Comparison of ENCODE assay signal across 8 mouse cellular contexts in genomic region chr17:27856265-27856797, GRCm38 (mm10). TPM values are rescaled to one million over a fixed set of nuclear protein-coding genes. Genes with fewer than 3 reads are reported as not detected.
DNase-seq lines count a peak whose midpoint lies in the region; ATAC-seq and TF ChIP-seq lines count a peak whose summit lies in the region.

Uhrf1bp1 (plus strand) TSS chr17:27856441.

- H3K4me2 ChIP-seq in lung, embryonic 14.5 days: peak within 1 kb of the TSS; percentile 93

- 2% methylated on average over 53 of the region's 54 CpGs for WGBS in cerebellum, adult 2 months
- under 1% methylated on average over 54 of the region's 54 CpGs for WGBS in lung, embryonic 14.5 days
- WGBS in olfactory bulb, adult 2 months: under 1% methylated on average over 54 of the region's 54 CpGs

- peak; percentile 82 for ATAC-seq in lung, embryonic 14.5 days (ENCODE audit: insufficient read depth)

- DNase-seq in MEL (ENCODE audit: low read depth, low spot score): peak; percentile 90
- peak; percentile 80 to 83 for DNase-seq in cerebellum, adult 2 months
- peak; percentile 74 for DNase-seq in forelimb bud, embryonic 11.5 days (ENCODE audit: low read depth, low spot score)
- peak; percentile 84 for DNase-seq in heart, postnatal 4 days
- DNase-seq in layer of hippocampus, adult 8-10 months (ENCODE audit: low spot score in 2 of 2): peak; percentile 37 to 54
- peak; percentile 87 for DNase-seq in lung, embryonic 14.5 days
- DNase-seq in thymus, adult 18-20 months: peak; percentile 39 to 50

- peak within 1 kb of the TSS; percentile 82 for H3K27ac ChIP-seq in MEL (ENCODE audit: control insufficient read depth, low read depth, low read length)
- H3K27ac ChIP-seq in cerebellum, adult 2 months (ENCODE audit: insufficient read depth, low read length): peak within 1 kb of the TSS; percentile 89
- H3K27ac ChIP-seq in lung, embryonic 14.5 days (ENCODE audit: low read depth): peak within 1 kb of the TSS; percentile 83
- peak within 1 kb of the TSS; percentile 59 for H3K27ac ChIP-seq in olfactory bulb, adult 2 months (ENCODE audit: insufficient read depth, low read depth, low read length)

- H3K9me3 ChIP-seq in MEL (replicated peaks; ENCODE audit: insufficient read depth, low read length): no peaks in the 10 kb centered on the region
- no peaks in the 10 kb centered on the region for H3K9me3 ChIP-seq in lung, embryonic 14.5 days (ENCODE audit: low read depth, low read length)

- peak within 1 kb of the TSS; percentile 86 for H3K9ac ChIP-seq in MEL (ENCODE audit: control insufficient read depth, low read depth, low read length, poor library complexity, severe bottlenecking)
- peak within 1 kb of the TSS; percentile 84 for H3K9ac ChIP-seq in lung, embryonic 14.5 days

- no peak for TF ChIP-seq CTCF in MEL (IDR thresholded peaks at IDR 0.05 in 2 of 3, conservative IDR thresholded peaks at IDR 0.05 in 1 of 3; ENCODE audit: control insufficient read depth in 1 of 3, insufficient read depth in 1 of 3, low read depth in 2 of 3, low read length in 3 of 3, poor library complexity in 1 of 3, severe bottlenecking in 1 of 3)
- no peak for TF ChIP-seq CTCF in cerebellum, adult 2 months (IDR thresholded peaks at IDR 0.05; ENCODE audit: borderline replicate concordance, insufficient read depth, low read depth, low read length)
- TF ChIP-seq CTCF in lung, embryonic 14.5 days (IDR thresholded peaks at IDR 0.05; ENCODE audit: low read depth): no peak
- TF ChIP-seq CTCF in olfactory bulb, adult 2 months (IDR thresholded peaks at IDR 0.05; ENCODE audit: insufficient read depth, low read depth, low read length): no peak

- H3K79me2 ChIP-seq in MEL (ENCODE audit: control insufficient read depth, insufficient read depth, low read length, poor library complexity): peaks cover 47% of the 10 kb centered on the region

- H3K27me3 ChIP-seq in MEL (ENCODE audit: control insufficient read depth in 1 of 2, insufficient read depth in 2 of 2, low read length in 2 of 2): no peaks in the 10 kb centered on the region
- H3K27me3 ChIP-seq in cerebellum, adult 2 months (ENCODE audit: control insufficient read depth, insufficient read depth, low read length): no peaks in the 10 kb centered on the region
- no peaks in the 10 kb centered on the region for H3K27me3 ChIP-seq in lung, embryonic 14.5 days (ENCODE audit: insufficient read depth, low read length)

- no peak for TF ChIP-seq RAD21 in MEL (IDR thresholded peaks at IDR 0.05; ENCODE audit: low read depth, low read length)

- TF ChIP-seq EP300 in MEL (IDR thresholded peaks at IDR 0.05; ENCODE audit: low read depth in 1 of 2, low read length in 2 of 2): no peak

- peaks cover 16 to 23% of the 10 kb centered on the region in 2 experiments for H3K4me1 ChIP-seq in MEL (ENCODE audit: control insufficient read depth in 1 of 2, insufficient read depth in 2 of 2, low read length in 2 of 2)
- H3K4me1 ChIP-seq in cerebellum, adult 2 months (ENCODE audit: control insufficient read depth, insufficient read depth, low read length): peaks cover 13% of the 10 kb centered on the region
- peaks cover 12% of the 10 kb centered on the region for H3K4me1 ChIP-seq in lung, embryonic 14.5 days (ENCODE audit: insufficient read depth)
- H3K4me1 ChIP-seq in olfactory bulb, adult 2 months (ENCODE audit: control insufficient read depth, insufficient read depth, low read length): peaks cover 17% of the 10 kb centered on the region

- TF ChIP-seq POLR2A in MEL (IDR thresholded peaks at IDR 0.05; ENCODE audit: control insufficient read depth in 1 of 2, insufficient read depth in 1 of 2, low read depth in 1 of 2, low read length in 2 of 2, poor library complexity in 1 of 2): peak; percentile 73 to 84; a peak in 3 of 4 replicates
- TF ChIP-seq POLR2A in cerebellum, adult 2 months (IDR thresholded peaks at IDR 0.05; ENCODE audit: borderline replicate concordance, insufficient read depth, low read length): peak; percentile 48; the same call in 1 of the 2 replicates
- TF ChIP-seq POLR2A in olfactory bulb, adult 2 months (IDR thresholded peaks at IDR 0.05; ENCODE audit: insufficient read depth, low read depth, low read length): peak; percentile 57

- peaks cover 3 to 19% of the 10 kb centered on the region in 2 experiments for H3K36me3 ChIP-seq in MEL (ENCODE audit: control insufficient read depth in 1 of 2, insufficient read depth in 2 of 2, low read length in 2 of 2)
- H3K36me3 ChIP-seq in lung, embryonic 14.5 days (ENCODE audit: insufficient read depth): peaks cover 24% of the 10 kb centered on the region

- H3K4me3 ChIP-seq in MEL (ENCODE audit: control insufficient read depth in 1 of 2, insufficient read depth in 1 of 2, low read depth in 2 of 2, low read length in 2 of 2): peak within 1 kb of the TSS; percentile 75 to 97
- peak within 1 kb of the TSS; percentile 93 for H3K4me3 ChIP-seq in cerebellum, adult 2 months (replicated peaks; ENCODE audit: insufficient read depth, low read depth, low read length)
- H3K4me3 ChIP-seq in lung, embryonic 14.5 days (ENCODE audit: low read depth, low read length): peak within 1 kb of the TSS; percentile 92
- H3K4me3 ChIP-seq in olfactory bulb, adult 2 months (ENCODE audit: insufficient read depth, low read depth, low read length): peak within 1 kb of the TSS; percentile 93

TF ChIP-seq in MEL, 35 proteins besides CTCF, POLR2A, EP300 and RAD21 (continues in another document):
- TF ChIP-seq MYB (IDR thresholded peaks at IDR 0.05; ENCODE audit: low read depth, low read length): no peak
- TF ChIP-seq JUND (IDR thresholded peaks at IDR 0.05; ENCODE audit: low read depth, low read length): no peak
- TF ChIP-seq KAT2A (conservative IDR thresholded peaks at IDR 0.05; ENCODE audit: low read depth, low read length): no peak
- 0 out of 2 replicates have a peak, but pooled peaks have one; percentile 26 for TF ChIP-seq HCFC1 (IDR thresholded peaks at IDR 0.05; ENCODE audit: low read depth, low read length)
- no peak for TF ChIP-seq TBP (IDR thresholded peaks at IDR 0.05; ENCODE audit: low read depth, low read length)
- no peak for TF ChIP-seq BHLHE40 (IDR thresholded peaks at IDR 0.05; ENCODE audit: borderline replicate concordance, low read depth, low read length)
- no peak for TF ChIP-seq MEF2A (IDR thresholded peaks at IDR 0.05; ENCODE audit: extremely low read depth, insufficient replicate concordance, low read depth, low read length, poor library complexity, severe bottlenecking)
- TF ChIP-seq ETS1 (IDR thresholded peaks at IDR 0.05; ENCODE audit: low read depth, low read length): no peak
- TF ChIP-seq E2F4 (IDR thresholded peaks at IDR 0.05; ENCODE audit: borderline replicate concordance, low read depth, low read length): no peak
- peak; percentile 29; the same call in 1 of the 2 replicates for TF ChIP-seq MAX (IDR thresholded peaks at IDR 0.05; ENCODE audit: low read length)
- TF ChIP-seq MYC (IDR thresholded peaks at IDR 0.05; ENCODE audit: low read depth, low read length): no peak
- no peak for TF ChIP-seq USF2 (IDR thresholded peaks at IDR 0.05; ENCODE audit: borderline replicate concordance in 1 of 2, insufficient read depth in 1 of 2, low read depth in 1 of 2, low read length in 2 of 2)
- TF ChIP-seq NRF1 (IDR thresholded peaks at IDR 0.05; ENCODE audit: insufficient read depth, low read depth, low read length, poor library complexity, severe bottlenecking): peak; percentile 73
- no peak for TF ChIP-seq MAFK (IDR thresholded peaks at IDR 0.05; ENCODE audit: borderline replicate concordance, low read depth, low read length)
- TF ChIP-seq ZC3H11A (IDR thresholded peaks at IDR 0.05; ENCODE audit: low read depth, low read length): no peak
- no peak for TF ChIP-seq GABPA (IDR thresholded peaks at IDR 0.05; ENCODE audit: low read depth, low read length)
- no peak for TF ChIP-seq RCOR1 (IDR thresholded peaks at IDR 0.05; ENCODE audit: low read depth, low read length)
- TF ChIP-seq ZNF384 (IDR thresholded peaks at IDR 0.05; ENCODE audit: low read depth, low read length): 0 out of 2 replicates have a peak, but pooled peaks have one; percentile 11
- TF ChIP-seq GATA1 (IDR thresholded peaks at IDR 0.05; ENCODE audit: low read depth, low read length): no peak
- TF ChIP-seq CHD1 (IDR thresholded peaks at IDR 0.05; ENCODE audit: low read depth, low read length): no peak
- TF ChIP-seq TCF12 (IDR thresholded peaks at IDR 0.05; ENCODE audit: low read depth, low read length): 0 out of 2 replicates have a peak, but pooled peaks have one; percentile 26
- TF ChIP-seq ZKSCAN1 (IDR thresholded peaks at IDR 0.05; ENCODE audit: low read depth, low read length): no peak
- no peak for TF ChIP-seq SMC3 (IDR thresholded peaks at IDR 0.05; ENCODE audit: low read depth, low read length)
- no peak for TF ChIP-seq USF1 (IDR thresholded peaks at IDR 0.05; ENCODE audit: low read depth, low read length)
- peak; percentile 56; the same call in 1 of the 2 replicates for TF ChIP-seq ZMIZ1 (IDR thresholded peaks at IDR 0.05; ENCODE audit: low read depth, low read length)
- no peak for TF ChIP-seq UBTF (IDR thresholded peaks at IDR 0.05; ENCODE audit: borderline replicate concordance, insufficient read depth, low read depth, low read length)
- TF ChIP-seq POLR2AphosphoS5 (IDR thresholded peaks at IDR 0.05; ENCODE audit: borderline replicate concordance, low read depth, low read length): no peak
- TF ChIP-seq MAZ (IDR thresholded peaks at IDR 0.05; ENCODE audit: low read depth, low read length): 0 out of 2 replicates have a peak, but pooled peaks have one; percentile 16
- 0 out of 2 replicates have a peak, but pooled peaks have one; percentile 24 for TF ChIP-seq SIN3A (IDR thresholded peaks at IDR 0.05; ENCODE audit: low read length)
- TF ChIP-seq MXI1 (IDR thresholded peaks at IDR 0.05; ENCODE audit: low read depth, low read length): 0 out of 2 replicates have a peak, but pooled peaks have one; percentile 46
- no peak for TF ChIP-seq CHD2 (IDR thresholded peaks at IDR 0.05; ENCODE audit: low read length)
- peak; percentile 29; the same call in 1 of the 2 replicates for TF ChIP-seq POLR2AphosphoS2 (IDR thresholded peaks at IDR 0.05; ENCODE audit: low read length)

RNA-seq across cellular contexts. Expression of gene Uhrf1bp1, which starts in this region (rescaled TPM):
- 23.1 and 25.9 TPM in 2 replicates for total RNA-seq in MEL (2012; rRNA removed)
- 10 to 100 TPM in 1 of 2 experiments, not detected in 1; 43.6 TPM for polyA plus RNA-seq in MEL (2012; ENCODE audit: insufficient read depth in 1 of 2, insufficient read length in 2 of 2, low read depth in 1 of 2, low replicate concordance in 2 of 2, missing spikeins in 1 of 2)
- 18.2 and 18.5 TPM in 2 replicates for polyA plus RNA-seq in cerebellum, adult 2 months (2012; rRNA removed)
- total RNA-seq in heart, postnatal 4 days (2021): 10 to 100 TPM; 20.7 to 21.9 TPM
- total RNA-seq in layer of hippocampus, adult 8-10 months (2022): 10 to 100 TPM; 17.5 to 20.4 (median 18.4) TPM
- 7.1 and 8.0 TPM in 2 replicates for polyA plus RNA-seq in lung, embryonic 14.5 days (2014; fragmentation: Nextera tagmentation; extraction: Ambion mirVana)
- polyA plus RNA-seq in olfactory bulb, adult 2 months (2012; ENCODE audit: insufficient read depth, insufficient read length, low replicate concordance, missing spikeins): not detected in 2 replicates

Comparison
In these comparisons a context has a peak if more than half of its experiments do, and no peak if none do; other contexts are left out.
1. Peak in every context shown above with its lines: DNase-seq, ATAC-seq, H3K4me3 ChIP-seq and H3K27ac ChIP-seq.